In genomic region chr11:22000316-22001076, GRCm38 (mm10) we compare ENCODE assay signal across 9 mouse cellular contexts. TPM values are rescaled to one million over a fixed set of nuclear protein-coding genes. Genes with fewer than 3 reads are reported as not detected.
DNase-seq lines count a peak whose midpoint lies in the region; ATAC-seq lines count a peak whose summit lies in the region.
"Had no signal": no experiment of that assay in that cellular context is flagged by ENCODE, and none has a peak within 500 bp of the region (broad histone marks: within the 10 kb centered on the region; RNA-seq: fewer than 3 reads in every experiment).

No protein-coding gene starts in this region.

- H3K4me3 ChIP-seq in heart, embryonic 15.5 days, result peak overlapping the region; percentile 66
- peak overlapping the region; percentile 55 for H3K4me3 ChIP-seq in limb, embryonic 15.5 days

- no peak for ATAC-seq in heart, embryonic 15.5 days (replicated peaks; ENCODE audit: insufficient number of reproducible peaks, insufficient read depth, low FRiP score, low read depth)
- ATAC-seq in limb, embryonic 15.5 days (ENCODE audit: insufficient number of reproducible peaks, low FRiP score, low TSS enrichment, low read depth), result no peak
- no peak for ATAC-seq in CD4-positive, CD25-positive, alpha-beta regulatory T cell, adult 4 months

- peaks cover 78% of the 10 kb centered on the region for H3K27me3 ChIP-seq in heart, embryonic 15.5 days
- H3K27me3 ChIP-seq in limb, embryonic 15.5 days, result peaks cover 88% of the 10 kb centered on the region
- H3K27me3 ChIP-seq in splenic B cell, adult 2 months (ENCODE audit: control insufficient read depth, insufficient read depth, low read length, poor library complexity, severe bottlenecking), result peaks cover 5% of the 10 kb centered on the region; the same call in 1 of the 2 replicates

- peak overlapping the region; percentile 97 for H3K4me2 ChIP-seq in heart, embryonic 15.5 days
- H3K4me2 ChIP-seq in limb, embryonic 15.5 days, result peak overlapping the region; percentile 90

- WGBS in heart, embryonic 15.5 days, result 9% methylated on average over 48 of the region's 48 CpGs
- 10% methylated on average over 47 of the region's 48 CpGs for WGBS in limb, embryonic 15.5 days

- peaks cover 56% of the 10 kb centered on the region for H3K4me1 ChIP-seq in heart, embryonic 15.5 days (replicated peaks)
- H3K4me1 ChIP-seq in limb, embryonic 15.5 days, result peaks cover 59% of the 10 kb centered on the region

- no peak overlapping the region for H3K27ac ChIP-seq in heart, embryonic 15.5 days
- peak overlapping the region; percentile 18; the same call in 1 of the 2 replicates for H3K27ac ChIP-seq in limb, embryonic 15.5 days

- H3K36me3 ChIP-seq in heart, embryonic 15.5 days, result no peaks in the 10 kb centered on the region
- 0 out of 2 replicates have a peak, but pooled peaks cover 2% of the 10 kb centered on the region for H3K36me3 ChIP-seq in limb, embryonic 15.5 days
- no peaks in the 10 kb centered on the region for H3K36me3 ChIP-seq in splenic B cell, adult 2 months (ENCODE audit: control insufficient read depth, insufficient read depth, low read length, poor library complexity, severe bottlenecking)

- H3K9me3 ChIP-seq in heart, embryonic 15.5 days (replicated peaks), result no peaks in the 10 kb centered on the region
- H3K9me3 ChIP-seq in limb, embryonic 15.5 days, result no peaks in the 10 kb centered on the region

- DNase-seq in layer of hippocampus, postnatal 36 days, result peak; percentile 3 to 4
- DNase-seq in layer of hippocampus, adult 18-20 months (ENCODE audit: low spot score in 2 of 2), result no peak
- DNase-seq in embryo, embryonic 10.5 days (ENCODE audit: low spot score), result peak; percentile 53
- peak; percentile 33 for DNase-seq in splenic B cell, adult 2 months (ENCODE audit: low read depth, low spot score)
- DNase-seq in spleen, postnatal 36 days (ENCODE audit: low spot score in 2 of 2), result no peak

- H3K9ac ChIP-seq in heart, embryonic 15.5 days, result no peak overlapping the region
- H3K9ac ChIP-seq in limb, embryonic 15.5 days, result 0 out of 2 replicates have a peak overlapping the region, but pooled peaks have one; percentile 23

RNA-seq across cellular contexts. Expression of gene Otx1, which starts 2.2 kb away (rescaled TPM):
- total RNA-seq in layer of hippocampus, postnatal 36 days (2021), result 1 to 10 TPM; 3.1 to 4.6 TPM
- total RNA-seq in layer of hippocampus, adult 18-20 months (2021), result 1 to 10 TPM; 3.2 to 4.6 TPM
- polyA plus RNA-seq in heart, embryonic 15.5 days (2015; fragmentation: Nextera tagmentation; extraction: Ambion mirVana), result 0.15 and 0.46 TPM in 2 replicates
- polyA plus RNA-seq in limb, embryonic 15.5 days (2015; fragmentation: Nextera tagmentation; extraction: Ambion mirVana), result 2.7 and 2.9 TPM in 2 replicates
- polyA plus RNA-seq in CD4-positive, CD25-positive, alpha-beta regulatory T cell, adult 4 months (2017; shearing (Covaris generic)), result not detected
- total RNA-seq: hematopoietic stem cell, adult 5-6 weeks had no signal

Comparison
In these comparisons a context has a peak if more than half of its experiments do, and no peak if none do; other contexts are left out.
1. DNase-seq: peak in layer of hippocampus, postnatal 36 days (2 of 2), embryo, embryonic 10.5 days (single experiment) and splenic B cell, adult 2 months (single experiment); none in layer of hippocampus, adult 18-20 months (0 of 2) and spleen, postnatal 36 days (0 of 2).